Mouse (Mus musculus): ENCODE measurements around the gene Acox3.

Acox3 gene

GRCm38 (mm10) chr5:35612722-35613121 is 29.9 kb downstream of the Acox3 start:
- DNase-seq: no peak

- DNase-seq: no peak
Measured at GRCm38 (mm10) chr5:35616943-35617342, 34.1 kb downstream of the Acox3 start.

GRCm38 (mm10) chr5:35621114-35621513 is 38.3 kb downstream of the Acox3 start:
- DNase-seq: no peak

- DNase-seq: no peak
Measured at GRCm38 (mm10) chr5:35623831-35624230, 41.0 kb downstream of the Acox3 start.

GRCm38 (mm10) chr5:35624751-35625239 is 42.0 kb downstream of the Acox3 start:
- no peak for DNase-seq

GRCm38 (mm10) chr5:35626408-35626807 is 43.6 kb downstream of the Acox3 start:
- DNase-seq: no peak

- DNase-seq: no peak
Measured at GRCm38 (mm10) chr5:35627307-35627840, 44.5 kb downstream of the Acox3 start.

GRCm38 (mm10) chr5:35628685-35629084 is 45.8 kb downstream of the Acox3 start:
- no peak for DNase-seq

- DNase-seq: no peak
Measured at GRCm38 (mm10) chr5:35629333-35629732, 46.5 kb downstream of the Acox3 start.

GRCm38 (mm10) chr5:35630706-35631105 is 47.9 kb downstream of the Acox3 start:
- no peak for DNase-seq

- DNase-seq: no peak
Measured at GRCm38 (mm10) chr5:35631224-35631623, 48.4 kb downstream of the Acox3 start.

GRCm38 (mm10) chr5:35631755-35632154 is 48.9 kb downstream of the Acox3 start:
- no peak for DNase-seq

GRCm38 (mm10) chr5:35632841-35633240 is 50.0 kb downstream of the Acox3 start:
- no peak for DNase-seq

- no peak for DNase-seq
Measured at GRCm38 (mm10) chr5:35636016-35636415, 53.2 kb downstream of the Acox3 start.

GRCm38 (mm10) chr5:35641961-35642584 is 59.2 kb downstream of the Acox3 start:
- DNase-seq: no peak

- no peak for DNase-seq
Measured at GRCm38 (mm10) chr5:35643401-35644048, 60.7 kb downstream of the Acox3 start.

GRCm38 (mm10) chr5:35644082-35644481 is 61.2 kb downstream of the Acox3 start:
- DNase-seq: no peak

- DNase-seq: no peak
Measured at GRCm38 (mm10) chr5:35645938-35646493, 63.2 kb downstream of the Acox3 start.

- DNase-seq: no peak
Measured at GRCm38 (mm10) chr5:35646927-35647326, 64.1 kb downstream of the Acox3 start.

- no peak for DNase-seq
Measured at GRCm38 (mm10) chr5:35647562-35647961, 64.7 kb downstream of the Acox3 start.

- no peak for DNase-seq
Measured at GRCm38 (mm10) chr5:35648230-35648629, 65.4 kb downstream of the Acox3 start.

- DNase-seq: no peak
Measured at GRCm38 (mm10) chr5:35652319-35652718, 69.5 kb downstream of the Acox3 start.

GRCm38 (mm10) chr5:35652872-35653271 is 70.0 kb downstream of the Acox3 start:
- DNase-seq: no peak
